Mouse (Mus musculus): ENCODE measurements around the gene Krt25. TPM values are rescaled to one million over a fixed set of nuclear protein-coding genes. Genes with fewer than 3 reads are reported as not detected.

The Krt25 gene
- polyA plus RNA-seq, 1 experiment = 0.03 TPM

GRCm38 (mm10) chr11:99339299-99339847 is 16.6 kb upstream of the Krt25 start:
- no peak overlapping the region for H3K4me3 ChIP-seq (ENCODE audit: insufficient read depth, low read depth, low read length)
- H3K36me3 ChIP-seq (ENCODE audit: control insufficient read depth, insufficient read depth, low read length) = no peaks in the 10 kb centered on the region
- TF ChIP-seq CTCF (conservative IDR thresholded peaks at IDR 0.05; ENCODE audit: insufficient read depth, insufficient read length, low read depth, low read length) = no peak
- no peak for TF ChIP-seq POLR2A (IDR thresholded peaks at IDR 0.05; ENCODE audit: low read depth, low read length)
- no peak overlapping the region for H3K27ac ChIP-seq (ENCODE audit: insufficient read depth, low read depth, low read length)
- 67% methylated on average over 11 of the region's 11 CpGs for WGBS
- H3K4me1 ChIP-seq (ENCODE audit: control insufficient read depth, insufficient read depth, low read length) = no peaks in the 10 kb centered on the region
- DNase-seq = no peak
- no peaks in the 10 kb centered on the region for H3K27me3 ChIP-seq (replicated peaks; ENCODE audit: control insufficient read depth, insufficient read depth, low read length)

GRCm38 (mm10) chr11:99337866-99338265 is 15.1 kb upstream of the Krt25 start, which contains the start of gene Krt26:
Gene Krt26 (minus strand): TSS chr11:99337966.
- no peaks in the 10 kb centered on the region for H3K27me3 ChIP-seq (replicated peaks; ENCODE audit: control insufficient read depth, insufficient read depth, low read length)
- H3K36me3 ChIP-seq (ENCODE audit: control insufficient read depth, insufficient read depth, low read length) = no peaks in the 10 kb centered on the region
- WGBS = 92% methylated on average over 11 of the region's 11 CpGs
- no peaks in the 10 kb centered on the region for H3K4me1 ChIP-seq (ENCODE audit: control insufficient read depth, insufficient read depth, low read length)
- H3K4me3 ChIP-seq (ENCODE audit: insufficient read depth, low read depth, low read length) = no peak within 1 kb of the TSS
- no peak within 1 kb of the TSS for H3K27ac ChIP-seq (ENCODE audit: insufficient read depth, low read depth, low read length)
- TF ChIP-seq POLR2A (IDR thresholded peaks at IDR 0.05; ENCODE audit: low read depth, low read length) (no peak), CTCF (conservative IDR thresholded peaks at IDR 0.05; ENCODE audit: insufficient read depth, insufficient read length, low read depth, low read length) (no peak)
- DNase-seq = no peak

- WGBS = 36% methylated on average over 13 of the region's 13 CpGs
- Histone ChIP-seq H3K27me3 (replicated peaks; ENCODE audit: control insufficient read depth, insufficient read depth, low read length) (no peaks in the 10 kb centered on the region; the same call in 1 of the 2 replicates), H3K27ac (ENCODE audit: insufficient read depth, low read depth, low read length) (no peak overlapping the region), H3K36me3 (ENCODE audit: control insufficient read depth, insufficient read depth, low read length) (no peaks in the 10 kb centered on the region), H3K4me1 (ENCODE audit: control insufficient read depth, insufficient read depth, low read length) (no peaks in the 10 kb centered on the region), H3K4me3 (ENCODE audit: insufficient read depth, low read depth, low read length) (no peak overlapping the region)
- TF ChIP-seq CTCF (conservative IDR thresholded peaks at IDR 0.05; ENCODE audit: insufficient read depth, insufficient read length, low read depth, low read length) (no peak), POLR2A (IDR thresholded peaks at IDR 0.05; ENCODE audit: low read depth, low read length) (no peak)
- DNase-seq = no peak
Measured at GRCm38 (mm10) chr11:99333426-99333825, 10.7 kb upstream of the Krt25 start.

- no peak overlapping the region for H3K4me3 ChIP-seq (ENCODE audit: insufficient read depth, low read depth, low read length)
- no peaks in the 10 kb centered on the region; the same call in 1 of the 2 replicates for H3K27me3 ChIP-seq (replicated peaks; ENCODE audit: control insufficient read depth, insufficient read depth, low read length)
- 51% methylated on average over 2 of the region's 2 CpGs for WGBS
- TF ChIP-seq POLR2A (IDR thresholded peaks at IDR 0.05; ENCODE audit: low read depth, low read length) = no peak
- no peak for TF ChIP-seq CTCF (conservative IDR thresholded peaks at IDR 0.05; ENCODE audit: insufficient read depth, insufficient read length, low read depth, low read length)
- no peak overlapping the region for H3K27ac ChIP-seq (ENCODE audit: insufficient read depth, low read depth, low read length)
- no peaks in the 10 kb centered on the region for H3K36me3 ChIP-seq (ENCODE audit: control insufficient read depth, insufficient read depth, low read length)
- DNase-seq = no peak
- H3K4me1 ChIP-seq (ENCODE audit: control insufficient read depth, insufficient read depth, low read length) = no peaks in the 10 kb centered on the region
Measured at GRCm38 (mm10) chr11:99329655-99330054, 6.9 kb upstream of the Krt25 start.

GRCm38 (mm10) chr11:99321094-99321493 is 1.7 kb downstream of the Krt25 start:
- Histone ChIP-seq H3K4me3 (ENCODE audit: insufficient read depth, low read depth, low read length) (no peak overlapping the region), H3K27ac (ENCODE audit: insufficient read depth, low read depth, low read length) (no peak overlapping the region), H3K27me3 (replicated peaks; ENCODE audit: control insufficient read depth, insufficient read depth, low read length) (no peaks in the 10 kb centered on the region), H3K4me1 (ENCODE audit: control insufficient read depth, insufficient read depth, low read length) (no peaks in the 10 kb centered on the region), H3K36me3 (ENCODE audit: control insufficient read depth, insufficient read depth, low read length) (no peaks in the 10 kb centered on the region)
- TF ChIP-seq POLR2A (IDR thresholded peaks at IDR 0.05; ENCODE audit: low read depth, low read length) (no peak), CTCF (conservative IDR thresholded peaks at IDR 0.05; ENCODE audit: insufficient read depth, insufficient read length, low read depth, low read length) (no peak)
- no peak for DNase-seq
- WGBS = 83% methylated on average over 14 of the region's 14 CpGs

GRCm38 (mm10) chr11:99319127-99319526 is 3.6 kb downstream of the Krt25 start:
- no peak overlapping the region for H3K27ac ChIP-seq (ENCODE audit: insufficient read depth, low read depth, low read length)
- no peak for DNase-seq
- no peak for TF ChIP-seq POLR2A (IDR thresholded peaks at IDR 0.05; ENCODE audit: low read depth, low read length)
- no peak for TF ChIP-seq CTCF (conservative IDR thresholded peaks at IDR 0.05; ENCODE audit: insufficient read depth, insufficient read length, low read depth, low read length)
- no peak overlapping the region for H3K4me3 ChIP-seq (ENCODE audit: insufficient read depth, low read depth, low read length)
- H3K4me1 ChIP-seq (ENCODE audit: control insufficient read depth, insufficient read depth, low read length) = 0 out of 2 replicates have a peak, but pooled peaks cover 2% of the 10 kb centered on the region
- no peaks in the 10 kb centered on the region for H3K27me3 ChIP-seq (replicated peaks; ENCODE audit: control insufficient read depth, insufficient read depth, low read length)
- no peaks in the 10 kb centered on the region for H3K36me3 ChIP-seq (ENCODE audit: control insufficient read depth, insufficient read depth, low read length)
- 53% methylated on average over 9 of the region's 9 CpGs for WGBS

- Histone ChIP-seq H3K36me3 (ENCODE audit: control insufficient read depth, insufficient read depth, low read length) (no peaks in the 10 kb centered on the region), H3K27me3 (replicated peaks; ENCODE audit: control insufficient read depth, insufficient read depth, low read length) (no peaks in the 10 kb centered on the region), H3K4me3 (ENCODE audit: insufficient read depth, low read depth, low read length) (no peak overlapping the region), H3K4me1 (ENCODE audit: control insufficient read depth, insufficient read depth, low read length) (peaks cover 2% of the 10 kb centered on the region; the same call in 1 of the 2 replicates), H3K27ac (ENCODE audit: insufficient read depth, low read depth, low read length) (no peak overlapping the region)
- no peak for TF ChIP-seq CTCF (conservative IDR thresholded peaks at IDR 0.05; ENCODE audit: insufficient read depth, insufficient read length, low read depth, low read length)
- no peak for TF ChIP-seq POLR2A (IDR thresholded peaks at IDR 0.05; ENCODE audit: low read depth, low read length)
- WGBS = 49% methylated on average over 8 of the region's 8 CpGs
- no peak for DNase-seq
Measured at GRCm38 (mm10) chr11:99316543-99316942, 6.2 kb downstream of the Krt25 start.
